Mouse (Mus musculus) cerebellum, adult 11-12 months (tissue): ENCODE results near the gene Foxc1.
A peak's percentile ranks its signal among the peaks of the same experiment; 100 is the strongest.

Source experiments
- DNase-seq: peaks from one replicate; pipeline ENCODE4 v3.0.0; 2022

The Foxc1 gene

DNA sequence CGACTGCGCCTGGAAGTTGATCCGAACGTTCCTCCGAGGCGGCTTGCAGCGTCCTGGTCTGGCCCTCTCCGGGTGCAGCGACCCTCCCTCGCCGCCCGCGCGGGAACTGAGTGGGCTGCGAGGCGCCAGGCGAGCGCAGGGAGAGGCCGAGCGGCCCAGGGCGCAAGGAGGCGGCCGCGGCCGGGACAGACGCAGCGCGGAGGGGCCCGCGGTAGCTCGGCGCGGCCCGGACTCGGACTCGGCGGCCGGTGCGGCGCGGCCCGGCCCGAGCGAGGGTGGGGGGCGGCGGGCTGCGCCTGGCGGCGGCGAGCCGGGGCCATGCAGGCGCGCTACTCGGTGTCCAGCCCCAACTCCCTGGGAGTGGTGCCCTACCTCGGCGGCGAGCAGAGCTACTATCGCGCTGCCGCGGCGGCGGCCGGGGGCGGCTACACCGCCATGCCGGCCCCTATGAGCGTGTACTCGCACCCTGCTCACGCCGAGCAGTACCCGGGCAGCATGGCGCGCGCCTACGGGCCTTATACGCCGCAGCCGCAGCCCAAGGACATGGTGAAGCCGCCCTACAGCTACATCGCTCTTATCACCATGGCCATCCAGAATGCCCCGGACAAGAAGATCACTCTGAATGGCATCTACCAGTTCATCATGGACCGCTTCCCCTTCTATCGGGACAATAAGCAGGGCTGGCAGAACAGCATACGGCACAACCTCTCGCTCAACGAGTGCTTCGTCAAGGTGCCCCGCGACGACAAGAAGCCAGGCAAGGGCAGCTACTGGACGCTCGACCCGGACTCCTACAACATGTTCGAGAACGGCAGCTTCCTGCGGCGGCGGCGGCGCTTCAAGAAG lies 680 bp downstream of the Foxc1 start:
- no peak for DNase-seq

DNA sequence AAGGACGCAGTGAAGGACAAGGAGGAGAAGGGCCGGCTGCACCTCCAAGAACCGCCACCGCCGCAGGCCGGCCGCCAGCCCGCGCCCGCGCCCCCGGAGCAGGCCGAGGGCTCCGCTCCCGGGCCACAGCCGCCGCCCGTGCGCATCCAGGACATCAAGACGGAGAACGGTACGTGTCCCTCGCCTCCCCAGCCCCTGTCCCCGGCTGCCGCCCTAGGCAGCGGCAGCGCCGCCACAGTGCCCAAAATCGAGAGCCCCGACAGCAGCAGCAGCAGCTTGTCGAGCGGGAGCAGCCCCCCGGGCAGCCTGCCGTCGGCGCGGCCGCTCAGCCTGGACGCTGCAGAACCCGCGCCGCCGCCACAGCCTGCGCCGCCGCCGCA lies 1.3 kb downstream of the Foxc1 start:
- no peak for DNase-seq

DNA sequence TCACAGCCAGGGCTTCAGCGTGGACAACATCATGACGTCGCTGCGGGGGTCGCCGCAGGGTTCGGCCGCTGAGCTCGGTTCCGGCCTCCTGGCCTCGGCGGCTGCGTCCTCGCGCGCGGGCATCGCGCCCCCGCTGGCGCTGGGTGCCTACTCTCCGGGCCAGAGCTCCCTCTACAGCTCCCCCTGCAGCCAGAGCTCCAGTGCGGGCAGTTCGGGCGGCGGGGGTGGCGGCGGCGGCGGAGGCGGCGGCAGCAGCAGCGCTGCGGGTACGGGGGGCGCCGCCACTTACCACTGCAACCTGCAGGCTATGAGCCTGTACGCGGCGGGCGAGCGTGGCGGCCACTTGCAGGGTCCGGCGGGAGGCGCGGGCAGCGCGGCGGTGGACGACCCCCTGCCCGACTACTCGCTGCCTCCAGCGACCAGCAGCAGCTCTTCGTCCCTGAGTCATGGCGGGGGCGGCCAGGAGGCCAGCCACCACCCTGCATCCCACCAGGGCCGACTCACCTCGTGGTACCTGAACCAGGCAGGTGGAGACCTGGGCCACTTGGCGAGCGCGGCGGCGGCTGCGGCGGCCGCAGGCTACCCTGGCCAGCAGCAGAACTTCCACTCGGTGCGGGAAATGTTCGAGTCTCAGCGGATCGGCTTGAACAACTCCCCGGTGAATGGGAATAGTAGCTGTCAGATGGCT lies 1.8 kb downstream of the Foxc1 start:
- DNase-seq = peak; percentile 12

DNA sequence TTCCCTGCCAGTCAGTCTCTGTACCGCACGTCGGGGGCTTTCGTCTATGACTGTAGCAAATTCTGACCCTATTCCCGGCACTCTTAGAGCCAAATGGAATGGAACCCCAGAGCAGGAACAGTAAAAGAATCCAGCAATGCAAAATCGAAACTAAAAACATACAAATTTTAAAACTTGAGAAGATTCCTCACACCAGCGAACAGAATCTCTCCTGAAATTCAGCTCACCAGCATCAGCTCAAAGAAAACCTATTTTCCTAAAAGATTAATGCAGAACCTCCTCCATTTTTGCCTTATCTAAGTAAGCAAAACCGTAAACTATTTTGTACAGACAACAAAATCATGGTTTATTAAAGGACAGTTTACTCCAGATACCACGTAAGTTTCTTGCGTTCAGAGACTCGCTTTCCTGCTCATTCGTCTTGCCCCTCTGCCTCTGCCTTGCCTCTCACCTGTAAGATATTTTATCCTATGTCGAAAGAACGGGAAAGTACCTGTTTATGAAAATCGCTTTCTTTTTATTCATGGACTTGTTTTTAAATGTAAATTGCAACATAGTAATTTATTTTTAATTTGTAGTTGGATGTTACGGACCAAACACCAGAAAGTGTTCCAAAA lies 2.5 kb downstream of the Foxc1 start:
- DNase-seq = no peak

DNA sequence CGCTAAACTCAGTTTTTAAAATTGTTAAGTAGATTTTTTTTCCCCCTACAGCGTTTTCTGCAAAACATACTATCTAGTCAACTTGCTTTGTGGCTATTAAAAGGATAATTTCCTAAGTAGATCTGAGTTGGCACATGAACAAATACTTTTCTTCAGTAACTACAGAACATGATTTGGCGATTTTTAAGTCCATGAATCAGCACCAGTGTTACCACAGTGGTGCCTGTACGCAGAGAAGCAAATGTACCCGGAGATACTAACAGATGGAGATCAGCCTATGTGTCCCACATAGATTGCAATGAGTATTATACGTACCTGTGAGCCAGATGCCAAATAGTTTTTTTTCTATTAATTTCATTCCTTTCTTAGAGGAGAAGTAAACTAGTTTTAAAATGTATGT lies 3.3 kb downstream of the Foxc1 start:
- no peak for DNase-seq

DNA sequence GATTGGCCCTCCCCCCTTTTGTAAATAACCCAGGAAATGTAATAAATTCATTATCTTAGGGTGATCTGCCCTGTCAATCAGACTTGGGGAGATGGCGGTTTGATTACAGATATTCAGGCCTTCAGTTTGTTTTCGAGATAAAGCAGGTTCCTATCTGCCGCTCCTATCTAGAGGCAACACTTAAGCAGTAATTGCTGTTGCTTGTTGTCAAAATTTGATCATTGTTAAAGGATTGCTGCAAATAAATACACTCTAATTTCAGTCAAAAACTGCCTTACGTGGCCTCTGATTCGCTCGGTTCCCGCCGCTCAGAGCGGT lies 3.9 kb downstream of the Foxc1 start:
- no peak for DNase-seq

DNA sequence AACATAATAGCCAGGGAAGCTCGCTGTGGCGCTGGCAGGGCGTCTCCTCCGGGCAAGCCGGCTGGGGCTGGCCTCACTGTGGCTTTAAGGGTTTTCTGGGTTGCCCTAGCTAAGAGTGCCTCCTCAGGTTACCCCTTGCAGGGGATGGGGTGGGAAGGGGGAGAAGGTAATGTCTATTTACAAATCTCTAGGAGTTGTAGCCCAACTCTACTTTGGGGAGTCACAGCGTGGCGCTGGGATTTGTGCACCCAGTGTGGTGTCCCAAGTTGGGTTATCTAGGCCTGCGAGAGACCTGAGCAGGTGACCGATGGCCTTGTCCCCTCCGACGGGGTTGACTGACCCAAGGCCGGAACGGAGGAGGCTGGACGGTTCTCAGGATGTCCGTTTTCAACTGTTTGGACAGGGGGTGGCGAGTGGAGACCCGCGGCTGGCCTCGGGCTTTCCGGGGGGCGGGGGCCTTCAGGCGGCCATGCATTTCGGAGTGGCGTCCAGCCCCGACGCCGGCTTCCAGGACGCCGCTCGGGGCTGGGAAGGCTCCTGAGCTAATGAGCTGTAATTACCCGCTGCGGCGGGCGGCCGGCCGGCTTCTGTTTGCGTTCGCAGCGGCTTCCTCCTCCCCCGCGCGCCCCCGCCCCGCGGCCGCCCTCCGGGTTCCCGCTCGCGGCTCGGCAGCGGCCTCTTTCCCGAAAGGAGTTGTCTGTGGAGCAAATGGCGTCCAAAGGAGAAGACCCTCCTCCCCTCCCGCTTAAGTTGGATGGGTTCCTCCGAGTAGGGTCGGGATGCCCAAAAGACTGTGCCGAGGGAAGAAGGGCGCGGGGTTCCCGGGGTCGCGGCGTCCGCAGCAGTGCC lies 4.5 kb downstream of the Foxc1 start:
- DNase-seq = no peak

DNA sequence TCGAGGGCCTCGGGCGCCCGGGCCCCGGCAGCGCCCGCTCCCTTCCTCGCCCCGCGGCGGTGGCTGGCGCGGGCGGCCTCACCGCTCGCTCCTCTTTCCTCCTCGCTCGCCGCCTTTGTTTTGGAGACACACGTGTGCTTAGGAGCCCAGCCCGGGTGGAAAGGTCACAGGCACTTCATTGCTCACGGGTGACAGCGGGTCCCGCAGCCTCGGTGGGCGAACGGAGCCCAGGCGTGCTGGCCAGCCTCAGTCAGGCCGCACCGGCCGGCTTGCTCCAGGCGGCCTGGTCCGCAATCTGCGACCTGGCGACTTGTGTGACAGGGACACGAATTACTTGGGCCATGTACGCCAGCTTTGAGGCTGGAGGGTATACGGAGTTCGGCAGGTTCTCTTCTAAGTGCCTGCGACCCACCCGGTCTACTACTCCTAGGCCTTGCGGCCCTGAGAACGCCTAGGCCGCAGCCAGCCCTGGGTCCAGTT lies 5.1 kb downstream of the Foxc1 start:
- DNase-seq = no peak

DNA sequence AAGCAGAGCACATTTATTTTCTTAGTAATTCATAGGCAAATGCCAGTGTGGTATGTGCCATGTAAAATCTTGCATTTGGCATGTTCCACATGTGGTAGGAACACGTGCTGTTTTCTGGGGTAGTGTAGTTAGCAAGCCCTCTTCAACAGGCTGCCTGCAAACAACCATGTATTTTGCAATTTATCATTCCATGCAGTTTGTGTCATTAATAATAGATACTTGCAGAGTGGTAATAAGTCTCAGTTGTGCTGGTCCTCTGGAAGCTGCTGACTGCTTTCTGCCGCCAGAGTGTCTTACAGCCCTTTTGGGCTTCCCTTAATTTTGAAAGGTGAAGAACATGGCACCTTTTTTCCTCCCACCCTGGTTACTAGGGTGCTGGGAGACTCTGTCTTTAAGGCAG lies 6.3 kb downstream of the Foxc1 start:
- DNase-seq = no peak

DNA sequence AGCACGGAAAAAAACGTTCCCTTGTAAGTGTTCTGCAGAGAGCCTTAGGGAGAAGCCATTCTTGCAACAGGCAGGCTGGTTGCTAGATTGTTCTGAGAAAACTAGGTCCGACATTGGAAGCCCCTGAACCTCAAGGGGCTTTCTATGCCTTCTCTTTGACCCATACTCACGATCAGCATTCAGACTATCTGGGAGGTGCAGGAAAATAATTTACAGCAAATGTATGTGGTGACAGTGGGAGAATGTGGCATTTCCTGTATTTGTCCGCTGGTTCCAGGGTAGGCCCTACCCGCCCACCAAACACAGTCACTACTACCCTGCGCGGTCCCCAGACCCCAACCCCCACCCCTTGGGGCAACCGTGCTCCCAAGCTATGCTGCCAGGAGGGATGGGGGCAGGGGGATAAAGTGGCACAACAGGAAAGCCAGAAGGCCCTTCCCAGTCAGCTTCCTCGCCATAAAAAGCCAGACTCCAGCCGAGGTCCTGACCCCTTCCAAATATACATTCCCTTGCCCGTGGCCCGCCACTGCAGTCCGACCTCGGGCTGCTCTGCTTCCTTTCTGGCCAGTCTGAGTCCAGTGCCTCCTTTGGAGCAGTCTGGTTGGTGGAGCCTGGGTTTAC lies 9.1 kb downstream of the Foxc1 start:
- no peak for DNase-seq

DNA sequence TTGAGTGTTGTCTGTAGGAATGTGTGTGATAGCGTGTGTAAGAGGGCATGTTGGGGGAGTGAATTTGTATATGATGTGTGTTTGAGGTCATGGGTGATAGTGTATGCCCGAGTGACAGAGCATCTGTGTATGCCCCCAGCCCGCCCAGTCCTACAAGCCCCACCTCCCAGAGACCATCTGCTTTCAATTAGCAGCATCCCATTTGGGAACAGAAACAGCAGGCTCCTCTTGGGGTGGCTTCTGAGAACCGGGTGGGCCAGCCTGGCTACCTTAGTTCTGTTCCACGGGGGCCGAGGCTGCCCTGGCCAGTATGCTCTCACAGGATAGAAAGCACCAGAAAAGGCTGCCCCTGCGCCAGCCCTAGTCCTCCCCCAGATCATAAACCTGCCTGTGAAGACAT lies 11.9 kb downstream of the Foxc1 start:
- DNase-seq = no peak

DNA sequence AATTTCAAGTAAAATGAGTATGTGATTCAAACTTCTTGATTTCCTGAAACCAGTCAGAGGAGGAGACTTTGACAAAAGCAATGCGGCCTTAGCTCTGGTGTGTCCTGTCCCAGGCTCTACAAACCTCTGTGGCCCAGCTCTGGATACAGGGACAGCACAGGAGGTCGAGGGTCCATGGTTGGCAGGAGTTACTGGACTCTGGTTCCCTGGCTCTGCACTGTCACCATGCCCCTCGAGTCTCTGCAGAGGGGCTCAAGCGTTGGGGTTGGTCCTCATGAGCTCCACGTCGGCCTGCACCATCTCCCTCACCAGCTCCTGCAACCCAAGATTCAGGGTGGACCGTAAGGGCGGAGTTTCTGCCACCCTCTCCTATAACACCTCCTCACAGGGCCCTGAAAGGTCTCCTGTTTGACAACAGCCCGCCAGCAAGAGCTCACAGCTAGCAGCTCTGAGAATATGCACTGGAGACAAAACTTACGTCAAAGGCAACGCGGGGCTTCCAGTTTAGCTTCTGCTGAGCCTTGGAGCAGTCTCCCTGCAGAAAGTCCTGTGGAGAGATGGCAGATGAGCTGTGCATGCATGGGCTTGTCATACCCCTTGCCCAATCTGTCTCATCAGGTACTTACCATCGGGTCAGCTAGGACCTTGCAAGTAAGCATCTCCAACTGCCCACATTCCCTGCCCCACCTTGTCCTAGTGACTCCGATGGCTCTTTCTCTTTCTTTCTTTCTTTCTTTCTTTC lies 13.4 kb downstream of the Foxc1 start:
- DNase-seq = no peak

DNA sequence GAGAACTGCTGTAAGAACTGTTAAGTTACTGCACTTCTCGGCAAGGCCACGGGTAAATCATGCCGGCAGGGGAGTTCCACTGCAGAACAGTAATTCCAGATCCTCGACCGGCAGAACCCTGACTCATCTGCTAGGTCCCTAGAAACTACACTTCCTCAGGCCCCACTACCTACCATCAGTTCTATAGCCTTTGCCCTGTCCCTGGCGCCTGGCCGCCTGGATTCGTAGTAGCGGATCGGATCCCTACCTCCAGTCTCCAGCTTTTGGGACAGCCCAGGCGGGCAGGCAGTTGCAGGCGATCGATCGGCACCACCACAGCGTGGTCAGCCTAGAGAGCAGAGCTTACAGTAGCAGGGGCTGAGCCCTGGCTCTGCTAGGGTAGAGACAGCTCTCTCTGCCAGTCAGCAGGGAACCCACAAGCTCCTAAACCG lies 14.2 kb downstream of the Foxc1 start:
- no peak for DNase-seq

DNA sequence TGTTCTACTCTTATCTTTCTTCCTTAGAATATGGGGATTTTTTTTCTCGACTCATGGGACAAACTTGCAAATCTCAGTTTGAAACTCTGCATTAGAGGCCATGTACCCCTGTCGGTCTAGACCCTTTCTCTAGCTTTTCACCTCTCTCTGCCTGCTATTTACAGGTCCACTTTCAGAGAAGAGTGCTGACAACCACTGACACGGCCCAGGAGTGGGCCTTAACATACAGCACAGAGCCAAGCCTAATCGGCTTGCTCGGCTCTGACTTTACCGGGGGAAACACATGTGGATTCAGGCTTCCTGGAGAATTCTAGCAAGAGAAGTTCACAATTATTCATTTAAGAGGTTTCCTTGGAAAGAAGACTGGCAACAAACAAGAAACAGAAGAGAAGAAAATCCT lies 14.6 kb downstream of the Foxc1 start:
- no peak for DNase-seq

DNA sequence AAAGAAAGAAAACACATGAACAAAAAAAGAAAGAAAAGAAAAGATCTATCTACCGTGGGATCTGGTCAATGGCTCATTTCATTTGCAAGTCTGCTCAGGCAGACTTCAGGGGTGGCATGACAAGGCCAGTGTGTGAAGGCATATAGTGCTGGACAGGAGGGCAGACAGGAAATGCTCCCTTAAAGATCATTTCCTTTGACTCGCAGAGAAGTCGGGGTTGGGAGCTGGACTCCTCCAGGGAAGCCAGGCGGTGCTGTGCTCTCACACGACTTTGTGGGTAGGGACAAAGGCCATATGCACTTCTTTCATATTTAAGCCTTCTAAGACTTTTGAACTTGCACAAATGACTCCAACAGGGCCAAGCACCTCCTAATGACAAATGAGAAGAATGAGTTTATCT lies 16.9 kb downstream of the Foxc1 start:
- DNase-seq = no peak

DNA sequence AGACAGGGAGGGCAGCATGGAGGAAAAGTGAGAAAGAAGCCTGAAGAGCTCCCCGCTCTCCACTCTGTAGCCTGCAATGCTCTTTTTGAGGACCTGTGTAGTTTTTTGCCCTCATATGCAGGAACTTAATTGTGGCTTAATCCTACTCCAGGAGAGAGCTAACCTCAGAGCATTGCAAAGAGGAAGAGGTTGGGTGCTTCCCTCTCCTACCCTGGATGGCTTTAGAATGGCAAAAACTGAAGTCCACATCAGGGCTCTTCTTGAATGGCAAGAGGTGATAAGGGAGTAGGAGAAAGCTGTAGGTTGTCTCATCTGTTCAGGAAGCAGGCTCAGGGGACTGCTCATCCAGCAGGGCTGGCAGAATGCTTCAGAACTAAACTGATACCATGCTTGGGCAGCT lies 18.7 kb downstream of the Foxc1 start:
- no peak for DNase-seq

DNA sequence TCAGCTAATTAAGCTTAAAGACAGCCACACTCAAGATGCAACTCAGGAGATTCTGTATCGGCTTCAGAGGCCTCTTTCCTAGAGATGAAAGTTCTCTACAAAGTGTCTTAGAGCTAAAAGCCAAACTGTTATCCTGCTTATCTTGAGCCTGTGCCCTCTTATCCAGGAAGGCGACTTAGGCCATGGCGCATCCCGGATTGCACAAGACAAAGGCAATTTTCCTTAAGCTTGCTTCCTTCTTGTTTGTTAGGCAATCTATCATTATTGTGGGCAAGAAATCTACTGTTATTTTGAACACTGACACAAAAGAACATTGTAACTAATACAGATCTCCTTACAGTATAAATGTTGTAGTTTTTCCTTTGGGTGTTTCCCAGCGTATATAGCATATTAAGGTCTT lies 20.7 kb downstream of the Foxc1 start:
- DNase-seq = no peak

DNA sequence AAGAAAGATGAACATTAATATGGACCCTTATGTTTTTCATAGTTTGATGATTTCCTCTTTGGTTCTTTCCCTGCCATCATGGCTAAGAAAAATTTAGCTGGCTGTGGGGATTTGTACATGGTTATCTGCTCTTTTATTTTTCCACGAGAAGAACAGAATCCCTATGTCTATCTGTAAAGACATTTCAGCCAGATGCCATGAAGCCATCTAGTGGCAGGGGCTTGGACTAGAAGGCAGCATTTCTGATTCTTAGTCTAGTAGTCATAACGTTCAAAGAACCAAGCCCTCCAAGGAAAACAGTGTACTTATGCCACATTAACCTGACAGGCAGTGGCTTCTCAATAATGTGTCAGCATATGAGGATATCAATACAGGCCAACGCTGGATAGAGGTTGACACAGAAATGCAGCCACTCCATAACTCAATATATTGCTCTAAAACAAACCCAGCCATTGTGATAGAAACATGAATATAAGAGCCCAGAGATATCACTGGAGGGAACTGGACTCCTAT lies 21.4 kb downstream of the Foxc1 start:
- no peak for DNase-seq

DNA sequence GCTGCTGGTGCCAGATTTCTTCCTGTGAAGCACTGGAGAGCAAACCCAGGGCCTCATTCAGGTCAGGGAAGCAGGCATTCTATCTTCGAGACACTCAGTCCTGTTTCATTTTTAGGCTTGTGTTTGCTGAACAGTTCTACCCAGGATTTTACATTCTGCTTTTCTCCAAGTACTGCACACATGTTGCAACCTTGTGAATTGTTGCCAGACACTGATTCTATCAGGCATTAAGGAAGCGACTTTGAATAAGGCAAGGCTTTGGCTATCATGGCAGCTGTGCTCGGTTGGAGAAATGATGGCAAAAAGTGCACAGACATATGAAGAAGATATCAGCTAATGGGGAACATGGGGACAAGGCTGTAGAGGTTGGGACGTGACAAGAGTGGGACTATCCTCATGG lies 22.0 kb downstream of the Foxc1 start:
- no peak for DNase-seq

DNA sequence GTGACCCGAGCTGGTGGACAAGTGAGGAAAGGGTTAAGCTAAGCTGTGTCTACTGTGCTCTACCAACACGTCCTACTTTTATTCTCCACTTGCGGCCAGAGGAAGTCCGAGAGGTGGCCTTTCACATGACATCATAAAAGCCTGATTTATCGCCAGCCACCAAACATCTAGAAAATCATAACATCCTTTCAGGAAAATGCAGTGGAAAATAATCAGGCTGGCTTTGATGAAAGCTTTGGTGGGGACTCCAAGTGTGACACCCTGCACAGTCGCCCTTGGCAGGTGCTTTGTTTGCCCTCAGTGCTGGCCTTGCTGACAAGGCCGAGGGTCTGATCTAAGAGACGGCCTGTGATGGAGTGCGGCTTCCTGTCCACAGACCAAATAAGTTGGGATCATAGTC lies 23.9 kb downstream of the Foxc1 start:
- no peak for DNase-seq

DNA sequence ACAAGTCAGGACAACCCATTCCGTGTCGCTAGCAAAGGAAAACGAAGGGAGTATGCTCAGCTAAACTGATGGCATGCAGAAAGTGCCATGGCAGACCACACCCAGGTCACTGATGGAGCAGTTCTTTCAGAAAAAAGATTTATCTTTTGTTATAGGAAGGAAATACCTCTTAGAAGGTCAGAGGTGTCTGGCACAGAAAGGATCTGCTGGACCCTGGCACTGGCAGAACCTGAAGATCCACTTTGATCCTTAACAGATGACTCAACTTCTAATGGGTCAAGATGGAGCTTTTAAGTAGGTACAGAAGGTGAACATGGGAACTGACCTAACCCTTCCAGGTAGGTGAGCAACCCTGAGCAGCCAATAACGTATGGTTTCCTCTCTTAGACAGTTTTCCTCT lies 29.4 kb downstream of the Foxc1 start:
- no peak for DNase-seq
